Comparison of ENCODE assay signal across 22 mouse cellular contexts in genomic region chr2:77436241-77436759, GRCm38 (mm10).
DNase-seq lines count a peak whose midpoint lies in the region; ATAC-seq and TF ChIP-seq lines count a peak whose summit lies in the region.
"Had no signal": no experiment of that assay in that cellular context is flagged by ENCODE, and none has a peak within 500 bp of the region (broad histone marks: within the 10 kb centered on the region; RNA-seq: fewer than 3 reads in every experiment).

No protein-coding gene starts in this region.

- DNase-seq in hindbrain, embryonic 10.5 days (ENCODE audit: low spot score): peak; percentile 34
- no peak for DNase-seq in hindbrain, embryonic 14.5 days (ENCODE audit: low spot score)
- peak; percentile 89 for DNase-seq in midbrain, embryonic 11.5 days (ENCODE audit: low spot score, missing footprints)
- DNase-seq in hindbrain, postnatal 0 days (ENCODE audit: low spot score): peak; percentile 27
- DNase-seq in heart, postnatal 25 days (ENCODE audit: low spot score): no peak
- DNase-seq: adrenal gland, postnatal 10 days; B cell, adult 2 months; cerebellum, adult 8-10 months; gastrocnemius, adult 2 months; heart, postnatal 36 days; kidney, adult 8-10 months; kidney, postnatal 10 days; lung, adult 18-20 months; right cerebral cortex, postnatal 25 days; spleen, adult 18-20 months had no signal

- ATAC-seq in hindbrain, embryonic 14.5 days (ENCODE audit: low FRiP score): no peak; the same call in 1 of the 2 replicates
- peak; percentile 76 for ATAC-seq in midbrain, embryonic 11.5 days (ENCODE audit: low FRiP score)
- ATAC-seq in midbrain, embryonic 16.5 days: no peak
- 0 out of 2 replicates have a peak, but pooled peaks have one; percentile 47 for ATAC-seq in hindbrain, postnatal 0 days
- no peak for ATAC-seq in intestine, postnatal 0 days
- ATAC-seq: liver, embryonic 12.5 days had no signal

- intact Hi-C loops in heart, postnatal 25 days (cut with DNase I): no loop called here

- 40% methylated on average over 9 of the region's 9 CpGs for WGBS in hindbrain, embryonic 10.5 days
- WGBS in hindbrain, embryonic 14.5 days: 42% methylated on average over 9 of the region's 9 CpGs
- WGBS in midbrain, embryonic 11.5 days: 47% methylated on average over 9 of the region's 9 CpGs
- WGBS in midbrain, embryonic 16.5 days: 38% methylated on average over 9 of the region's 9 CpGs
- 31% methylated on average over 9 of the region's 9 CpGs for WGBS in hindbrain, postnatal 0 days
- WGBS in intestine, postnatal 0 days: 81% methylated on average over 9 of the region's 9 CpGs

- H3K27me3 ChIP-seq in hindbrain, embryonic 10.5 days (ENCODE audit: insufficient read depth, poor library complexity, severe bottlenecking): no peaks in the 10 kb centered on the region
- H3K27me3 ChIP-seq in hindbrain, embryonic 14.5 days (ENCODE audit: control insufficient read depth, insufficient read depth, low read length): no peaks in the 10 kb centered on the region
- H3K27me3 ChIP-seq in midbrain, embryonic 11.5 days (ENCODE audit: control insufficient read depth, insufficient read depth, low read length): no peaks in the 10 kb centered on the region
- no peaks in the 10 kb centered on the region for H3K27me3 ChIP-seq in midbrain, embryonic 16.5 days (ENCODE audit: control insufficient read depth, insufficient read depth, low read depth, low read length)
- no peaks in the 10 kb centered on the region for H3K27me3 ChIP-seq in hindbrain, postnatal 0 days (ENCODE audit: insufficient read depth, low read length)
- no peaks in the 10 kb centered on the region for H3K27me3 ChIP-seq in intestine, postnatal 0 days (replicated peaks; ENCODE audit: control insufficient read depth, insufficient read depth, low read length)
- H3K27me3 ChIP-seq: CH12.LX; limb, embryonic 13.5 days; liver, embryonic 12.5 days had no signal

- H3K27ac ChIP-seq in hindbrain, embryonic 10.5 days: no peak overlapping the region
- H3K27ac ChIP-seq in hindbrain, embryonic 14.5 days: no peak overlapping the region
- no peak overlapping the region for H3K27ac ChIP-seq in midbrain, embryonic 11.5 days (ENCODE audit: low read depth, low read length)
- no peak overlapping the region for H3K27ac ChIP-seq in midbrain, embryonic 16.5 days (ENCODE audit: low read length)
- no peak overlapping the region for H3K27ac ChIP-seq in hindbrain, postnatal 0 days
- no peak overlapping the region for H3K27ac ChIP-seq in intestine, postnatal 0 days (ENCODE audit: low read depth, low read length)
- H3K27ac ChIP-seq: forebrain, embryonic 10.5 days; gastrocnemius, adult 2 months; limb, embryonic 13.5 days; liver, embryonic 12.5 days had no signal

- H3K9ac ChIP-seq in hindbrain, embryonic 14.5 days: no peak overlapping the region
- H3K9ac ChIP-seq in midbrain, embryonic 11.5 days (ENCODE audit: low read length): no peak overlapping the region
- no peak overlapping the region for H3K9ac ChIP-seq in midbrain, embryonic 16.5 days (ENCODE audit: low read depth, low read length)
- no peak overlapping the region for H3K9ac ChIP-seq in hindbrain, postnatal 0 days (replicated peaks; ENCODE audit: low read length)
- no peak overlapping the region for H3K9ac ChIP-seq in intestine, postnatal 0 days (ENCODE audit: low read depth, low read length)
- H3K9ac ChIP-seq: limb, embryonic 13.5 days; liver, embryonic 12.5 days had no signal

- H3K4me2 ChIP-seq in hindbrain, embryonic 14.5 days (replicated peaks): no peak overlapping the region
- no peak overlapping the region for H3K4me2 ChIP-seq in midbrain, embryonic 11.5 days
- H3K4me2 ChIP-seq in midbrain, embryonic 16.5 days (ENCODE audit: low read length): no peak overlapping the region
- no peak overlapping the region for H3K4me2 ChIP-seq in hindbrain, postnatal 0 days (ENCODE audit: low read depth, low read length)
- H3K4me2 ChIP-seq in intestine, postnatal 0 days (replicated peaks; ENCODE audit: low read depth): no peak overlapping the region
- H3K4me2 ChIP-seq: limb, embryonic 13.5 days; liver, embryonic 12.5 days had no signal

- peaks cover 26% of the 10 kb centered on the region for H3K4me1 ChIP-seq in hindbrain, embryonic 10.5 days (replicated peaks)
- no peaks in the 10 kb centered on the region for H3K4me1 ChIP-seq in hindbrain, embryonic 14.5 days (replicated peaks; ENCODE audit: control insufficient read depth, insufficient read depth, low read length)
- peaks cover 9% of the 10 kb centered on the region for H3K4me1 ChIP-seq in midbrain, embryonic 11.5 days (ENCODE audit: control insufficient read depth, insufficient read depth, low read length)
- H3K4me1 ChIP-seq in midbrain, embryonic 16.5 days (ENCODE audit: control insufficient read depth, insufficient read depth, low read length): no peaks in the 10 kb centered on the region; the same call in 1 of the 2 replicates
- no peaks in the 10 kb centered on the region; the same call in 1 of the 2 replicates for H3K4me1 ChIP-seq in hindbrain, postnatal 0 days (ENCODE audit: insufficient read depth, low read length)
- H3K4me1 ChIP-seq in intestine, postnatal 0 days (replicated peaks; ENCODE audit: control insufficient read depth, insufficient read depth, low read length): no peaks in the 10 kb centered on the region
- H3K4me1 ChIP-seq: limb, embryonic 13.5 days; liver, embryonic 12.5 days had no signal

- H3K4me3 ChIP-seq in hindbrain, embryonic 10.5 days: no peak overlapping the region
- no peak overlapping the region for H3K4me3 ChIP-seq in hindbrain, embryonic 14.5 days (replicated peaks; ENCODE audit: low read length)
- no peak overlapping the region for H3K4me3 ChIP-seq in midbrain, embryonic 11.5 days (ENCODE audit: low read depth, low read length)
- H3K4me3 ChIP-seq in midbrain, embryonic 16.5 days (ENCODE audit: low read depth, low read length): no peak overlapping the region
- no peak overlapping the region for H3K4me3 ChIP-seq in hindbrain, postnatal 0 days (ENCODE audit: low read length)
- H3K4me3 ChIP-seq in intestine, postnatal 0 days (ENCODE audit: low read depth, low read length): no peak overlapping the region
- H3K4me3 ChIP-seq: forebrain, embryonic 10.5 days; gastrocnemius, adult 2 months; limb, embryonic 13.5 days; liver, embryonic 12.5 days had no signal

- TF ChIP-seq CTCF in hindbrain, postnatal 0 days (IDR thresholded peaks at IDR 0.05; ENCODE audit: low read depth): no peak
- no peak for TF ChIP-seq CTCF in intestine, postnatal 0 days (IDR thresholded peaks at IDR 0.05; ENCODE audit: low read depth)

- no peaks in the 10 kb centered on the region for H3K9me3 ChIP-seq in hindbrain, embryonic 10.5 days
- no peaks in the 10 kb centered on the region for H3K9me3 ChIP-seq in hindbrain, embryonic 14.5 days (ENCODE audit: control insufficient read depth, low read length)
- no peaks in the 10 kb centered on the region for H3K9me3 ChIP-seq in midbrain, embryonic 11.5 days (ENCODE audit: control insufficient read depth, low read length)
- H3K9me3 ChIP-seq in midbrain, embryonic 16.5 days (replicated peaks; ENCODE audit: control insufficient read depth, low read length, poor library complexity, severe bottlenecking): no peaks in the 10 kb centered on the region
- no peaks in the 10 kb centered on the region for H3K9me3 ChIP-seq in hindbrain, postnatal 0 days (ENCODE audit: low read length)
- H3K9me3 ChIP-seq in intestine, postnatal 0 days (ENCODE audit: control insufficient read depth): no peaks in the 10 kb centered on the region
- H3K9me3 ChIP-seq: forebrain, embryonic 10.5 days; limb, embryonic 13.5 days; liver, embryonic 12.5 days had no signal

- no peaks in the 10 kb centered on the region for H3K36me3 ChIP-seq in hindbrain, embryonic 10.5 days
- no peaks in the 10 kb centered on the region for H3K36me3 ChIP-seq in hindbrain, embryonic 14.5 days (replicated peaks; ENCODE audit: control insufficient read depth, insufficient read depth)
- H3K36me3 ChIP-seq in midbrain, embryonic 11.5 days (ENCODE audit: control insufficient read depth, insufficient read depth, low read length): no peaks in the 10 kb centered on the region
- H3K36me3 ChIP-seq in midbrain, embryonic 16.5 days (ENCODE audit: control insufficient read depth, insufficient read depth, low read length): no peaks in the 10 kb centered on the region
- H3K36me3 ChIP-seq in hindbrain, postnatal 0 days (ENCODE audit: insufficient read depth, low read length): no peaks in the 10 kb centered on the region
- H3K36me3 ChIP-seq in intestine, postnatal 0 days (ENCODE audit: control insufficient read depth, insufficient read depth): no peaks in the 10 kb centered on the region
- H3K36me3 ChIP-seq: forebrain, embryonic 10.5 days; G1E; limb, embryonic 13.5 days; liver, embryonic 12.5 days had no signal

Comparison
In these comparisons a context has a peak if more than half of its experiments do, and no peak if none do; other contexts are left out.
1. DNase-seq: peak in hindbrain, embryonic 10.5 days (single experiment), midbrain, embryonic 11.5 days (single experiment) and hindbrain, postnatal 0 days (single experiment); none in hindbrain, embryonic 14.5 days (single experiment) and heart, postnatal 25 days (single experiment).
2. ATAC-seq: peak in midbrain, embryonic 11.5 days (single experiment) and hindbrain, postnatal 0 days (single experiment); none in hindbrain, embryonic 14.5 days (single experiment), midbrain, embryonic 16.5 days (single experiment) and intestine, postnatal 0 days (single experiment).